Mouse (Mus musculus): ENCODE results near the gene Tdg.

Tdg gene

GRCm38 (mm10) chr10:82662267-82662990 is 32.8 kb downstream of the Tdg start:
- no peak for DNase-seq (ENCODE audit: low read depth, low spot score)

- DNase-seq (ENCODE audit: low read depth, low spot score): no peak
These were observed 33.7 kb downstream of the Tdg start for GRCm38 (mm10) chr10:82663289-82663688.

- DNase-seq (ENCODE audit: low read depth, low spot score): no peak
These were observed 36.3 kb downstream of the Tdg start for GRCm38 (mm10) chr10:82665951-82666350.

GRCm38 (mm10) chr10:82666436-82667234 is 37.0 kb downstream of the Tdg start:
- DNase-seq (ENCODE audit: low read depth, low spot score): peak; percentile 87

GRCm38 (mm10) chr10:82670205-82670604 is 40.6 kb downstream of the Tdg start:
- DNase-seq (ENCODE audit: low read depth, low spot score): no peak

GRCm38 (mm10) chr10:82676949-82677348 is 47.3 kb downstream of the Tdg start:
- no peak for DNase-seq (ENCODE audit: low read depth, low spot score)

GRCm38 (mm10) chr10:82680769-82681168 is 51.1 kb downstream of the Tdg start:
- DNase-seq (ENCODE audit: low read depth, low spot score): no peak

GRCm38 (mm10) chr10:82681639-82682038 is 52.0 kb downstream of the Tdg start:
- DNase-seq (ENCODE audit: low read depth, low spot score): no peak

GRCm38 (mm10) chr10:82685440-82685839 is 55.8 kb downstream of the Tdg start:
- DNase-seq (ENCODE audit: low read depth, low spot score): no peak

- no peak for DNase-seq (ENCODE audit: low read depth, low spot score)
These were observed 60.1 kb downstream of the Tdg start for GRCm38 (mm10) chr10:82689681-82690211.

- DNase-seq (ENCODE audit: low read depth, low spot score): peak; percentile 89
These were observed 60.9 kb downstream of the Tdg start, which contains the start of gene Glt8d2 for GRCm38 (mm10) chr10:82690494-82690893. Gene Glt8d2 (minus strand): TSS chr10:82690650.

- no peak for DNase-seq (ENCODE audit: low read depth, low spot score)
These were observed 66.3 kb downstream of the Tdg start, which contains the start of gene Hcfc2 for GRCm38 (mm10) chr10:82695956-82696355. Gene Hcfc2 (plus strand): TSS chr10:82696160.

- no peak for DNase-seq (ENCODE audit: low read depth, low spot score)
These were observed 66.9 kb downstream of the Tdg start for GRCm38 (mm10) chr10:82696453-82697079.

GRCm38 (mm10) chr10:82697305-82697898 is 67.8 kb downstream of the Tdg start:
- DNase-seq (ENCODE audit: low read depth, low spot score): no peak

GRCm38 (mm10) chr10:82698712-82699261 is 69.2 kb downstream of the Tdg start:
- peak; percentile 72 for DNase-seq (ENCODE audit: low read depth, low spot score)

- peak; percentile 16 for DNase-seq (ENCODE audit: low read depth, low spot score)
These were observed 69.8 kb downstream of the Tdg start for GRCm38 (mm10) chr10:82699296-82699941.
